Mouse (Mus musculus) heart, embryonic 12.5 days (tissue): ENCODE measurements around the gene Pdhx. TPM values are rescaled to one million over a fixed set of nuclear protein-coding genes. Genes with fewer than 3 reads are reported as not detected.

ENCODE experiments used
- ATAC-seq: fragments of 200-750 bp; cut with Nextera tagmentation; 2 replicates; pipeline ENCODE4 v1.8.0; 2017; ENCODE audit warnings: moderate TSS enrichment, moderate library complexity; ENCODE audit not compliant: insufficient number of reproducible peaks, low FRiP score
- H3K27ac ChIP-seq: fragments of 300-500 bp; sonication (generic); 2 replicates; pipeline ENCODE4 v1.5.1; 2016; ENCODE audit warnings: mild to moderate bottlenecking, moderate library complexity; ENCODE audit not compliant: poor library complexity, severe bottlenecking
- H3K27me3 ChIP-seq: fragments of 300-500 bp; sonication (generic); replicated peaks from 2 replicates; pipeline ENCODE4 v1.6.1; 2016; ENCODE audit warnings: mild to moderate bottlenecking, moderate library complexity
- H3K36me3 ChIP-seq: fragments of 300-500 bp; sonication (generic); 2 replicates; pipeline ENCODE4 v1.6.1; 2016; ENCODE audit warnings: mild to moderate bottlenecking, moderate library complexity
- H3K4me1 ChIP-seq: fragments of 300-500 bp; sonication (generic); replicated peaks from 2 replicates; pipeline ENCODE4 v1.6.1; 2016; ENCODE audit warnings: mild to moderate bottlenecking
- H3K4me2 ChIP-seq: fragments of 300-500 bp; sonication (generic); 2 replicates; pipeline ENCODE4 v1.6.1; 2016; ENCODE audit warnings: mild to moderate bottlenecking, moderate library complexity
- H3K4me3 ChIP-seq: fragments of 300-500 bp; sonication (generic); 2 replicates; pipeline ENCODE4 v1.5.1; 2016; ENCODE audit warnings: mild to moderate bottlenecking
- H3K9ac ChIP-seq: fragments of 300-500 bp; sonication (generic); 2 replicates; pipeline ENCODE4 v1.6.1; 2016; ENCODE audit warnings: mild to moderate bottlenecking, moderate library complexity
- H3K9me3 ChIP-seq: fragments of 300-500 bp; sonication (generic); replicated peaks from 2 replicates; pipeline ENCODE4 v1.6.1; 2016; ENCODE audit warnings: mild to moderate bottlenecking, moderate library complexity
- WGBS: fragments of 180-500 bp; shearing (Covaris S2); methylation state at CpG from one replicate; pipeline ENCODE4 v1.1.7; 2016; 5-methylcytosine and 5-hydroxymethylcytosine counted together
- polyA plus RNA-seq: library from polyadenylated mRNA; unstranded; fragments of >200 nt; fragmentation: Nextera tagmentation; extraction: Ambion mirVana; gene quantifications from 2 replicates; pipeline ENCODE4 v1.2.1, GENCODE M21; 2016

Pdhx gene
- polyA plus RNA-seq, 1 experiment from 2014 or later, result 53.6 TPM

- ATAC-seq, result no peak
- H3K4me2 ChIP-seq, result no peak overlapping the region
- no peaks in the 10 kb centered on the region for H3K36me3 ChIP-seq
- no peak overlapping the region for H3K9ac ChIP-seq
- H3K9me3 ChIP-seq, result no peaks in the 10 kb centered on the region
- no peak overlapping the region for H3K27ac ChIP-seq
- peaks cover 8% of the 10 kb centered on the region for H3K4me1 ChIP-seq
- 84% methylated on average over 3 of the region's 3 CpGs for WGBS
- H3K4me3 ChIP-seq, result no peak overlapping the region
- H3K27me3 ChIP-seq, result no peaks in the 10 kb centered on the region
These were observed 15.0 kb downstream of the Pdhx start for GRCm38 (mm10) chr2:103058266-103058665.

GRCm38 (mm10) chr2:103055820-103056219 lies 17.5 kb downstream of the Pdhx start:
- WGBS, result 82% methylated on average over 6 of the region's 6 CpGs
- no peak overlapping the region for H3K4me2 ChIP-seq
- H3K36me3 ChIP-seq, result no peaks in the 10 kb centered on the region
- peaks cover 9% of the 10 kb centered on the region; the same call in 1 of the 2 replicates for H3K4me1 ChIP-seq
- no peak overlapping the region for H3K27ac ChIP-seq
- no peaks in the 10 kb centered on the region for H3K9me3 ChIP-seq
- no peaks in the 10 kb centered on the region for H3K27me3 ChIP-seq
- H3K9ac ChIP-seq, result no peak overlapping the region
- ATAC-seq, result no peak
- no peak overlapping the region for H3K4me3 ChIP-seq

DNA sequence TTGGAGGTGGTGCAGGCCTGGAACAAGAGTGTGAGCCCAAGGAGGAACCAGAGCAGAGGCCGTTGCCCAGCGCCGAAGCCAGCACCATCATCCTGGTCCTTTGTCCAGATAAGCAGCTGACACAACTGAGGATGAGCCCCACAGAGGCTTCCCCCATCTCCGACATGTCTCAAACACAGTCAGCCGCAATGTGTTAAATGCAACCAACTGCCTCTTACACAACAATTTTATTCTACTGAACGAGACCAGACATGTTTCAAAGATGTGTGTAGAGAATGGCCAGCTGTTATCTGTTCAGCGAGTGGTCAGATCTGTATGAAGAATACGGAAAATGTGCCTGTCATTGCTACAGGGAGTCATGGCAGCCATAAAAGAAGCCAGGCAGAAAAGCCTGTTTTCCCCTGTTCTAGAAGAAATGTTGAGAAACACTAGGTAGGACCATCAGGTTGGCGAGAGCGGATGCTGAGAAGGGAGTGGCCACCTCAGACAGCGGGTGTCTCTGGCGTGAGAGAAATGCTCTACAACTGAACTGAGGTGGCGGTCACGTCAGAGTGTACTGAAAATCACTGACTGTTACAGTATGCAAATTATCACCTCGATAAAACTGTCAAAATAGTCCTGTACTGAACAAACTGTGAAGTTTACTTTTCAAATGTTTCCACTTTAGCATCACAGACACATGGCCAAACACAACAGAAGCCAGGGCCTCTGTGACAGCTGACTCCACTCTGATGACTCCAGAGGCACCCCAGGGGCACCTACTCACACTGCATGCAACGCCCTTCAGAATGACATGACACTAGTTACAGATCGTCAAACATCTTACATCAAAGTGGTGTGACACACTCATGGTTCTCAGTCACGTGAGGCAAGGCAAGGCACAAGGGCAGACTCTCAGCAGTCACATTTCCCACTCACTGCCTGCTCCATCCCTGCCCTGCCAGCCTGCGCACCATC lies 21.1 kb downstream of the Pdhx start:
- Histone ChIP-seq H3K4me3 (no peak overlapping the region), H3K36me3 (no peaks in the 10 kb centered on the region), H3K9me3 (no peaks in the 10 kb centered on the region), H3K27me3 (no peaks in the 10 kb centered on the region), H3K27ac (no peak overlapping the region), H3K4me1 (peaks cover 9% of the 10 kb centered on the region; the same call in 1 of the 2 replicates), H3K9ac (no peak overlapping the region), H3K4me2 (no peak overlapping the region)
- ATAC-seq, result no peak
- WGBS, result 79% methylated on average over 19 of the region's 19 CpGs

DNA sequence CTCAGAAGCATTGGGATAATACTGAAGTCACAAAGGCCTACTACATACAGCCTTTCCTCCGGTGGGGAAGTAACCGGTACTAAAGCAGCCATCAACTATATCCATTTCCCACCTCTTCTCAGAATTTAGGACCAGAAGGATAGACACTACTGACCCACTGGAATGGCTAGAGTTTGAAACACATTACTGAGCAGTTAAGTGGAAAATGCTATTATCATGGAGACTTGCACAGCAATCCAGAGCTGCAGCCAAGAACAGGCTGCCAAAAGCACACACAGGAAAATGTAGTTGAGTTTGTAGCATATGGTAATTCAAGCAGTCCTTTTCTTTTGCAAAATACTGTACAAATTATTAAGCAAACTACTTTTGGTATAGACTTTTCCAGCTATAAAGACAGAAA lies 28.0 kb downstream of the Pdhx start:
- no peak overlapping the region for H3K27ac ChIP-seq
- H3K9me3 ChIP-seq, result no peaks in the 10 kb centered on the region
- H3K4me2 ChIP-seq, result no peak overlapping the region
- 96% methylated on average over 2 of the region's 2 CpGs for WGBS
- ATAC-seq, result no peak
- no peak overlapping the region for H3K9ac ChIP-seq
- H3K27me3 ChIP-seq, result no peaks in the 10 kb centered on the region
- H3K36me3 ChIP-seq, result peaks cover 9% of the 10 kb centered on the region
- H3K4me1 ChIP-seq, result peaks cover 1% of the 10 kb centered on the region; the same call in 1 of the 2 replicates
- no peak overlapping the region for H3K4me3 ChIP-seq

DNA sequence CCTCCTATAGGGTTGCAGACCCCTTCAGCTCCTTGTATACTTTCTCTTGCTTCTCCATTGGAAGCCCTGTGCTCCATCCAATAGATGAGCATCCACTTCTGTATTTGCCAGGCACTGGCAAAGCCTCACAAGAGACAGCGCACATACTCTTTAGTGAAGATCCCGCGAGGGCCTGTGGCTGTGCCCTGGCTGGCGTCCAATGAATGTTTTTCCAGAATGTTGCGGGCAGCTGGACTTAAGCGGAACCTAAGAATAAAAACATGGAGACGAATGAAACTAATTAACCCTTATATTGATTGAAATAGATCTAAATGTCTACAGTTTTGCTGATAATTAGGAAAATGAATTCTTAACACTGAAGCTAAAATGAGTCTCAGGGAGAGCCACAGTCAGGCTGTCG lies 32.4 kb downstream of the Pdhx start:
- Histone ChIP-seq H3K4me2 (no peak overlapping the region), H3K9ac (no peak overlapping the region), H3K27ac (no peak overlapping the region), H3K27me3 (no peaks in the 10 kb centered on the region), H3K36me3 (peaks cover 17% of the 10 kb centered on the region), H3K4me3 (no peak overlapping the region), H3K9me3 (no peaks in the 10 kb centered on the region), H3K4me1 (no peaks in the 10 kb centered on the region)
- WGBS, result 87% methylated on average over 8 of the region's 8 CpGs
- no peak for ATAC-seq

DNA sequence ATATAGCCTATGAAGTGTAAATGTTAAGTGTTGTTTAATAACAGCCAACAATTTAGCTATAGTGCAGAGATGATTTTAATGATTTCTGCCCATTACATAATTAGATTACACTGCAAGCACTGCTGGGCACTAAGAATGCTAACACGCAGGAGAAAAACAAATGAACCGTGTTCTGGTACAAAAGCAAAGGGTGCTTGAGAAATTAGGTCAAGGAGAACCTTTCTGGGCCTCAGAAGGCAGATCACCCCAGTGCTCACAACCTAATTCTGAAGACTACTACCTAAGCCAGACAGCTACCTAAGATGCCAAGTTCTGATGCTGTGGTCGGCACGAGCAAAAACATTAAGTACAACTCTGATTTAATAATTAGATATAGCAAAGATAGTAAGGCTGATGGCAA lies 35.5 kb downstream of the Pdhx start:
- H3K36me3 ChIP-seq, result peaks cover 22% of the 10 kb centered on the region
- no peaks in the 10 kb centered on the region for H3K4me1 ChIP-seq
- no peak overlapping the region for H3K9ac ChIP-seq
- no peaks in the 10 kb centered on the region for H3K9me3 ChIP-seq
- no peak overlapping the region for H3K27ac ChIP-seq
- H3K4me3 ChIP-seq, result no peak overlapping the region
- 88% methylated on average over 4 of the region's 4 CpGs for WGBS
- ATAC-seq, result no peak
- H3K27me3 ChIP-seq, result no peaks in the 10 kb centered on the region
- no peak overlapping the region for H3K4me2 ChIP-seq

- H3K4me1 ChIP-seq, result no peaks in the 10 kb centered on the region
- H3K36me3 ChIP-seq, result peaks cover 19% of the 10 kb centered on the region
- no peak overlapping the region for H3K9ac ChIP-seq
- no peak overlapping the region for H3K4me3 ChIP-seq
- no peaks in the 10 kb centered on the region for H3K9me3 ChIP-seq
- no peak overlapping the region for H3K27ac ChIP-seq
- WGBS, result 91% methylated on average over 3 of the region's 3 CpGs
- ATAC-seq, result no peak
- no peaks in the 10 kb centered on the region for H3K27me3 ChIP-seq
- H3K4me2 ChIP-seq, result no peak overlapping the region
These were observed 50.6 kb downstream of the Pdhx start for GRCm38 (mm10) chr2:103022728-103023127.

GRCm38 (mm10) chr2:103020191-103020987 lies 52.9 kb downstream of the Pdhx start:
- Histone ChIP-seq H3K9me3 (no peaks in the 10 kb centered on the region), H3K27me3 (no peaks in the 10 kb centered on the region), H3K9ac (no peak overlapping the region), H3K4me3 (no peak overlapping the region), H3K27ac (no peak overlapping the region), H3K4me2 (no peak overlapping the region), H3K36me3 (peaks cover 10% of the 10 kb centered on the region; the same call in 1 of the 2 replicates), H3K4me1 (no peaks in the 10 kb centered on the region)
- ATAC-seq, result no peak
- WGBS, result 82% methylated on average over 4 of the region's 4 CpGs

DNA sequence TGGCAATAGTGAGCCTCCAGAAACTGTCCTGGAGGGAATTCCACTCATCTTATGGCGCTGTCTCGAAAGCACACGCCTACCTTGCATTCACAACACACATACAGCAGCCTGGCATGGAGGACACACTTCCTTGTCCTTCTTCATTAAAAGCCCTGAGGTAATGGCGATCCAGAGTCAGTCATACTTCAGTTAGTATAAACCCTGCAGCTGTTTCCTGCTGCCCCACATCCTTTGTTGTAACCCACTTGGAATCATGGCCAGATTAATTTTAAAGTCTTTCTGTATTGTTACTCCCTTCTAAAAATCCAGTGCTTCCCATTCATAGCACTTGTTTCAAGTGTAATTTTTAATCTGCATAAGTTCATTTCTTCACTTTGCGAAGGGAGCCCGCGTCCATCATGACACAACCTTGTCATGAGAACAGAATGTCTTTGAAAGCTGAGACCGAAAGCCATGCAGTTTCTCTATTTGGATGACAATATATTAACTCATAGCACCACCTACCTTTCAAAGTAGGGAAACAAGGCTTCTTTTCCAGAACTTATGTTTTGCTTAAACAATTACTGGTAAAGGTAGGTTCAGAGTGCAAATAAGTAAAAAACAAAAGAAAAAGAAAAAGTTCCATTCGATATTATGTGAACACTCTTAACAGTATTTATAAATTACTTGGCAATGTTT lies 54.4 kb downstream of the Pdhx start:
- H3K4me1 ChIP-seq, result no peaks in the 10 kb centered on the region
- H3K27ac ChIP-seq, result no peak overlapping the region
- H3K9me3 ChIP-seq, result no peaks in the 10 kb centered on the region
- H3K36me3 ChIP-seq, result peaks cover 7% of the 10 kb centered on the region; the same call in 1 of the 2 replicates
- no peak overlapping the region for H3K4me3 ChIP-seq
- 72% methylated on average over 9 of the region's 9 CpGs for WGBS
- H3K9ac ChIP-seq, result no peak overlapping the region
- no peak for ATAC-seq
- no peak overlapping the region for H3K4me2 ChIP-seq
- H3K27me3 ChIP-seq, result no peaks in the 10 kb centered on the region

GRCm38 (mm10) chr2:103017391-103017824 lies 55.9 kb downstream of the Pdhx start:
- Histone ChIP-seq H3K27ac (no peak overlapping the region), H3K4me3 (no peak overlapping the region), H3K27me3 (no peaks in the 10 kb centered on the region), H3K4me2 (no peak overlapping the region), H3K9me3 (no peaks in the 10 kb centered on the region; the same call in 1 of the 2 replicates), H3K4me1 (no peaks in the 10 kb centered on the region), H3K9ac (no peak overlapping the region), H3K36me3 (no peaks in the 10 kb centered on the region)
- ATAC-seq, result no peak
- WGBS, result 53% methylated on average over 2 of the region's 2 CpGs

DNA sequence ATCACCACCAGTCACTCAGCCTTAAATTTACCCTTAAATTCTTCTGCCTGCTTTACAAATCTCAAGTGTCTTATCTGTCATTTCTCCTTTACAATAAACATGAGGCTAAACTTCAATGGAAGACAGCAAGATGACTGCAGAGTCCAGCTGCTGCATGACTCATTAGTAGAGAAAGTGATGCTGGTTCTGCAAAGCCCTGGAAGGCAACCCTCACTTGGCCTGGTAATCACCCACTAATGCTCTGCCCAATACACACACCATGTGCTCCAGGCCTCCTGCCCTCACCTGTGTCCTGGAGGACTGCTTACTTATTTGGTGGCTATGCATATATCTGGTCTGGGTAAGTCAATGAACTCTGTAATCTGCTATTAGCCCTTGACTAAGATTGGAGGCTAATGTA lies 57.2 kb downstream of the Pdhx start:
- Histone ChIP-seq H3K9ac (no peak overlapping the region), H3K4me2 (no peak overlapping the region), H3K4me3 (no peak overlapping the region), H3K36me3 (no peaks in the 10 kb centered on the region), H3K4me1 (0 out of 2 replicates have a peak, but pooled peaks cover under 1% of the 10 kb centered on the region), H3K9me3 (no peaks in the 10 kb centered on the region; the same call in 1 of the 2 replicates), H3K27ac (no peak overlapping the region), H3K27me3 (no peaks in the 10 kb centered on the region)
- no peak for ATAC-seq
